Mouse (Mus musculus) inflammation-experienced regulatory T-cells, adult 6 months (primary cell): ENCODE data around the gene Art1. TPM values are rescaled to one million over a fixed set of nuclear protein-coding genes. Genes with fewer than 3 reads are reported as not detected.

Experiments
- ATAC-seq: one replicate; pipeline ENCODE4 v1.8.0; 2017
- polyA plus RNA-seq, 3 experiments: library from polyadenylated mRNA; unstranded; fragments of 100-300 nt; shearing (Covaris generic); gene quantifications; one replicate each; pipeline ENCODE4 v1.2.1; 2017

Gene Art1
- polyA plus RNA-seq, 3 experiments from 2014 or later: not detected

GRCm38 (mm10) chr7:102109746-102110145, 8.2 kb downstream of the Art1 start:
- no peak for ATAC-seq

- no peak for ATAC-seq
Measured at GRCm38 (mm10) chr7:102113151-102113729, 11.7 kb downstream of the Art1 start.

DNA sequence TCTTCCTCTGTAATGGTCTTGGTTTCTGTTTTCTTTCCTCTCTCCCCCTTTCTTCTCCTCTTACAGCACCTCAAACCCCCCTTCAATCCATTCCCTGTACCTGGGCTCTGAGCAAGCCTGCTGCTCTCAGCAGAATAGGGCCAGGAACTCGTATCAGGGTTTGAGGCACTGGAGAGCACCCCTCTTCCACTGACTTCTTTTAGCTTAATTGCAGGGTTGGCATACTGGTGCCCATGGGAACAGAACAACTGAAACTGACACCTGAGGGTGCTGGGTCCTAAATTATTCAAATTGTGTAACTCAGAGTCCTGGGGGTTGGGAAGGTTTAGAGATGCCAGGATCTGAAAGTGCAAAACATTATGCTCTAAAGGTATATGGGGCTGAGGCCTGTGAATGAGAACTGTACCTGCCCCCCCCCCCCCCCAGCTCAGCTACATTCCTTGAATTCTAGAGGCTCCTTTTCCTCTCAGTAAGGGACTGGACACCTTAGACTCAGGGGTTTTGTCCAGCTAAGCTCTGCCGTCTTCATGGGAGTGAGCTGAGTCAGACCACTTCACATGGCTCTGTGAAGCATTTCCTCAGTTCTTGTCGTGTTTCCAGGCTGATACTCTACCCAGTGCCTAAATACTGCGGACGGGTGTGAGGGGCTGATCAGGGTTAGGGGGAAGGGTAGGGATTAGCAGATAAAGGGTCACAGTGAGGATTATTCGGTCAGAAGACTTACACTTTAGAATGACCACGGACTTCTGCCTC, 15.2 kb downstream of the Art1 start, which contains the start of gene Chrna10:
Chrna10 (minus strand) TSS at position 250 of the 753 bp plus-strand sequence.
- no peak for ATAC-seq

GRCm38 (mm10) chr7:102117382-102117781, 15.8 kb downstream of the Art1 start:
- ATAC-seq: no peak

DNA sequence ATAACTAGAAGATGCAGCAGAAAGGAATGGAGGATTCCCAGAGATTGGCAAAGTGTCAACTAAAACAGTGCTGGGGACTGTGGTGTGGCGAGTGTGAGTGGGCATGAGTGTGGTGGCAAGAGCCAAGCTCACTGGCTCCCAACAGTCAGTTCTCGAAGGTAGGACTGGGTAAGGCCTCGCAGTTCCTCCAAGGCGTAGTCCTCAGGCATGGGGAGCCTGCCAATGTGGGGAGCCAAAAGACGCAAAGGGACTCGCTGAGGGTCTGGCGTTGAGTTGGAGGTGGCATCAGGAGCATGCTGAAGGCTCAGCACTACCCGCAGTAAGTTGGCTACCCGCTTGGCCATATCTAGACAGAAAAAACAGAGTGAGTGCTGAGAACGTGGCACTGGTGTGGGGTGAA, 18.8 kb downstream of the Art1 start:
- no peak for ATAC-seq

DNA sequence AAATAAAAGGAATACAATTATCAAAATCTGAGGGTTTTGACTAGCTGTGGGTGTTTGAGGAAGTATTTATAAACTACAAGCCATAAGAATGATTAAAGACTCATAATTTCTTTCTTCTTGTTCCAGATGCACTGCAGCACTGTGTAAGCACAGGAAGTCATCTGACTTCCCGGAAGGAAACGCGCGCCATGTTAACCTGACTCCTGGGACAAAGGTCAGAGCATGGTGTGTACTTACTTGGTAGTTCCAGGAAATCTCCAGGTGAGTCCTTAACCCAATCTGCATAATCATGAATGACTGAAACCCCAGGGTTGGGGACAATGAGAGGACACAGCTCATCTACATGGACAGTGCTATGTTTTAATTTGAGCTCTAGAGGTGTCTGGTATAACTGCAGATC, 30.9 kb downstream of the Art1 start:
- ATAC-seq: no peak

GRCm38 (mm10) chr7:102137464-102137863, 35.9 kb downstream of the Art1 start:
- ATAC-seq: no peak

DNA sequence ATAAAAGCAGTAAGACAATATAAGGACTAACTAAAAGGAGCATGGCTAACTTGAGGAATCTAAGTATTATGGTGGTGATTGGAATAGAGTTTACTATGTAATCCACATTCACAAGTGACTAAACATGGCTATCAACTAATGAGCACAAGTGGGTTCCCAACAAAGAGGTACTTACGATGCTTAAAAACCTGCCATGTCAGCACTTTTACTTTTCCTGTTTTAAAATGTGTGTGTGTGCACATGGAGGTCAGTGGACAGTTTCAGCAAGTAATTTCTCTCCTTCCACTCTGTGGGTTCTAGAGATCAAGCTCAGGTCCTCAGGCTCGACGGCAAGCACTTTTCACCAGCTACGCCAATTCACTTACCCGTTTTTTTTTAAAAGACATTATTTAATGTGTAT, 36.4 kb downstream of the Art1 start:
- no peak for ATAC-seq

- no peak for ATAC-seq
Measured at GRCm38 (mm10) chr7:102153691-102154090, 52.1 kb downstream of the Art1 start.

Other genes starting within 250 kb of the Art1 start
- not detected for gene Folr2, start 244.5 kb upstream of the Art1 start, polyA plus RNA-seq
- gene Anapc15, start 238.0 kb upstream of the Art1 start, polyA plus RNA-seq: 10 to 100 TPM; 43.6 to 59.7 (median 52.5) TPM
- not detected for gene Folr1, start 231.0 kb upstream of the Art1 start, polyA plus RNA-seq
- 100 to 1,000 TPM in 2 of 3 experiments, 10 to 100 TPM in 1; 96.6 to 125 (median 118) TPM for gene Lamtor1, start 195.8 kb upstream of the Art1 start, polyA plus RNA-seq
- gene Tomt, start 195.4 kb upstream of the Art1 start, polyA plus RNA-seq: under 1 TPM in 2 of 3 experiments, not detected in 1; 0.26 to 0.83 TPM
- 1 to 10 TPM; 1.4 to 6.2 (median 4.0) TPM for gene Lrrc51, start 167.8 kb upstream of the Art1 start, polyA plus RNA-seq
- gene Numa1, start 167.6 kb upstream of the Art1 start, polyA plus RNA-seq: 10 to 100 TPM; 66.2 to 75.4 (median 71.3) TPM
- gene Il18bp, start 83.1 kb upstream of the Art1 start, polyA plus RNA-seq: 1 to 10 TPM; 5.8 to 7.4 (median 5.9) TPM
- 10 to 100 TPM; 23.2 to 32.3 (median 28.7) TPM for gene Rnf121, start 36.3 kb upstream of the Art1 start, polyA plus RNA-seq
- 10 to 100 TPM; 17.6 to 31.1 (median 20.3) TPM for gene Xndc1, start 36.2 kb upstream of the Art1 start, polyA plus RNA-seq
- gene Xntrpc, start 36.0 kb upstream of the Art1 start, polyA plus RNA-seq: under 1 TPM; 0.24 to 0.93 (median 0.51) TPM
- gene Trpc2, start 18.6 kb upstream of the Art1 start, polyA plus RNA-seq: under 1 TPM in 1 of 3 experiments, not detected in 2; 0.15 TPM
- gene Art5, start 7.7 kb downstream of the Art1 start, polyA plus RNA-seq: under 1 TPM in 1 of 3 experiments, not detected in 2; 0.51 TPM
- gene Chrna10, start 15.1 kb downstream of the Art1 start, polyA plus RNA-seq: not detected
- gene Nup98, start 108.4 kb downstream of the Art1 start, polyA plus RNA-seq: 10 to 100 TPM; 34.1 to 42.1 (median 39.1) TPM
- gene Pgap2, start 108.5 kb downstream of the Art1 start, polyA plus RNA-seq: 10 to 100 TPM; 46.4 to 51.1 (median 47.1) TPM
- 100 to 1,000 TPM; 135 to 199 (median 174) TPM for gene Rhog, start 154.3 kb downstream of the Art1 start, polyA plus RNA-seq
- 10 to 100 TPM; 46.3 to 50.9 (median 48.2) TPM for gene Stim1, start 166.1 kb downstream of the Art1 start, polyA plus RNA-seq